Mouse (Mus musculus): ENCODE measurements at regions not wholly inside any gene's neighbourhood (a gene's known extent, or its start where the extent isn't known, plus 50 kb on each side); places are given as distances from the start of the nearest gene placed in this dataset.

DNA sequence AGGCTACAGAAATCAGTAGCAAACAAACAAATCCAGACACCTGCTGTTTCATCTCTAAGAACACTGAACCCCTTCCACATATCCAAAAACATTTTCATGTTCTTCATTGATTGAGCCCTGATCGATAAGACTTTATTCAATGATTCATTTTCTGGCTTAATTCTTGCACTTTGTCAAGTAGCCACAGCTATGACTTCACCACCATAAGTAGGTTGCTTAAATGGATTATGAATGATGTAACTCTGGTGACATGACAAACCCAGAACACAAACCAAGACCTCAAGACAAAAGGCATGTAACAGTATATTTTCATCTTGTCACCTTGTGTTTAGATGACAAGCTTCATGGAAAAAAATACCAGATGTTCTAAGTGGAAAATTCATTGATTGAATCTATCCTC, 123.1 kb upstream of the Cd180 start:
- DNase-seq (ENCODE audit: low spot score in 2 of 2), result no peak

DNA sequence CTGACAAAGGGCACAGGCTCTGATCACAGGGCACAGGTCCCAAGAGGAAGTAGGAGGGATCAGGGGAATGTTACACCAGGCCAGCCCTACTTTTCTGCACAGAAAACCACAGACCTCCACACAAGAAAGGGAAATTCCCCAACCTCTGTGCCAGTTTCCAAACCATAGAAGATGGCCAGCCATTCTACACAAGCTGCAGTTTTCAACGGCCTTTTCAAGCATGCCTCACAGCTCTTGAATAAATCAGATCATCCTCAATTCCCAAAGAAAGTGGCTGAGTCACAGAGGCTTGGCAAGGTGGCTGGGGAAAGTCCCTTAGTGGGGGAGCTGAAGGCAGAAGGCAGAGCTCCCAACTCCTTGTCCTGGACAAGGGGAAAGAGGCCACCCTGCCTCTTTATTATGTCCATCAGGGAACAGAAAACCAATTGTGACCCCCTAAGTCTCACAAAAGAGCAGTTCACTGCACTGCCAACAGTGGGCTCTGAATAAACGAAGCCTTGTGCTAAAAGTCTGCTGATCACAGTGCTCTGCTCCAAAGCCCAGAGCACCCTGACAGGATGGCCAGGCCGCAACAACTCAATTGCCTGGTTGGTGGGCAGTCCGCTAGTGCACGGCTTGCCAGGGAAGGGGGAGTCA, 120.0 kb upstream of the Cd180 start:
- peak; percentile 56 to 84 for DNase-seq (ENCODE audit: low spot score in 2 of 2)

DNA sequence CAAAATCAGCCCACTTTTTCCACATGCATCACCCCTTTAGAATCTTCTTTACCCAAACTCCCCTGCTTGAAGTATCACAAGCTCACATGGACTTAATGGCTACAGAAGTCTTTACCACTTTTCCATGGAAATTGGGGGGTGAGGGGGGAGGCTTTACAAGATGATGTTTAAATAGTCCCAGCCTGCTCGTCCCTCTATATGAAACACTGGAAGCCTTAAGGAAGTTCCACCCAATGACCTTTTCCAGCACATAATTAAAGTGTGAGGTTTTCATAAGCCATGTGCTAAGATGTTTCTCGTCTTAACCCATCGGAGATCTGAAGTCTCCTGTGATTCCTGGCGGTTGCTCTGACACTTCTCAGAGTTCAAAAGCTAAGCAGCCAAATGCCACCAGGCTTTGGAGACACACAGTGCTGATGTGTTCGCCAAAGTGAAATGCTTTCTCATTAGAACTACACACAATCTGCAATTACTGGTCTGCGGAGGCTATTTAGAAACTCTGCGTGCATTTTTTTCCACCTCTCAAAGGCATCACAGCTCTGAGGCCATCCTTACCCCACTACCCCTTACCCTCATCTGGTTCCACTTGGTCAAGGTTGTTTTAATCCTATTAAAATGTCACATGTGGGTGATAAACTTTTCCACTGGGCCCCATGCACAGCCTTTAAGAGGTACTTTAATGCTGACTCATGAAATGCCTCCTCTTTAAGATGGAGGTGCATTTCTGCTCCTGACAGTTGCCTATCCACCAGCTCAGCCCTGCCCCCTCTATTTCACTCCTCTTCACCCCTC, 116.3 kb upstream of the Cd180 start:
- DNase-seq (ENCODE audit: low spot score in 2 of 2), result no peak

DNA sequence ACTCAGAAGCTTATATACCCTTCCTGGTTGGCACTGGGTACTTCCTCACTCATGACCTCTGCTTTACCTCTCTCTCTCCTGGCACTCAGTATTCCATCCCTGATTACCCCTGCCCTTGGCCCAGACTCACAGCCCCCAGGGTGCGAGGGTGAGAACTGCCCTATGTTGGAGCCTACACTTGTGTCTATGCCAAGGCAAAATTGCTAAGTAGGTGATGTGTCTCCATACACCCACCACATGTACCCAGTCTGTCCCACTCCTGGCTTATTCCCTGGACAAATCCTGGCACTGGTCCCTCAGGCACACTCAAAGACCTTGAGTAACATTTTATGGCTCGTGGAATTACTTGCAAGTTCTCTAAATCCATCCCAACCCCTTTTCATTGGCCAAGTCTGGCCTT, 114.5 kb upstream of the Cd180 start:
- DNase-seq (ENCODE audit: low spot score in 2 of 2), result no peak

DNA sequence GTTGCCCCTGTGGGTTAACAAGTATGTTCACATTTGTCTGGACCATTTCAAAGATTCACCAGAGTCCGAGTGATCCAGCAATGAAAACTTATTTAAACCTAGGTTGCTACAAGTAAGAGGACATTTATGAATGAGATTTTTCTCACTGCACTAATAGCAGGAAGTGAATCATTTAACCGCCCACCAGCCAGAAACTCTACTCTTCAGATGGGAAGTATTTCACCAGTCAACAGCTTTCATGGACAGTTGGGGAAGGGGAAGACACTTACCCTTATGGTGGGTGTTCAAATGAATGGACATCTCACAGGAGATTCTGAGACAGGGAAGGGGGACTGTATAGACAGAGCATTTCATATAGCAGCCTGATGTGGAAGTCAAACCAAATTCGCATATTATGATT, 113.7 kb upstream of the Cd180 start:
- no peak for DNase-seq (ENCODE audit: low spot score in 2 of 2)

DNA sequence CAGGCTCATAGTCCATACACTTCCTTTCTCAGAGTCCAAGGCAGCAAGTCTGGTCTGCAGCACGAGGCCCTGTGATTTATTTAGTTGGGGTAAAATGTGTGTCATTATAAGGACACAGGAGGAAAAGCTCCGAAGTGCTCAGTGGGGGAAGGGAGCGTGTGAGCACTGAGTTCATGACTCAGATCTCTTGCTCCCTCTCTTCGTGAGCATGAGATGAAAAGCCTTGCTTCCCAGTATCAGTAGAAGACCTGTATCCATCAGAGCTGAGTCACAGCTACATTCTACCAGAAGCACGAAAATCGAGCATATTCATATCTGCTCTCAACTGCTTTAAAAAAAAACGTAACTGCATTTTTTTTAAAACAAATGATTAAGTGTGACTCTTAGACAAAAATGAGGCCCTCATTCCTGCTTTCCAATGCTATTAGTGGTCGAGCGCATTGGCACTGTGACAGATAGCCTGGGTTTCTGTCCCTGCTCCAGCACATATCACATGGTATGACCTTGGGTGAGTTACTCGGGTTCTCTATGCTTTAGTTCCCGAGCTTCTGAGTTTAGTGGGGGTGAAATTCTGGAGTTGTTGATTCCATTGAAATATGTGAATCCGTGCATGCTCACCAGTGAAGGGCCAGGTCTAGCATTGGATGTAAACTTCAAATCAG, 109.2 kb upstream of the Cd180 start:
- no peak for DNase-seq (ENCODE audit: low spot score in 2 of 2)

DNA sequence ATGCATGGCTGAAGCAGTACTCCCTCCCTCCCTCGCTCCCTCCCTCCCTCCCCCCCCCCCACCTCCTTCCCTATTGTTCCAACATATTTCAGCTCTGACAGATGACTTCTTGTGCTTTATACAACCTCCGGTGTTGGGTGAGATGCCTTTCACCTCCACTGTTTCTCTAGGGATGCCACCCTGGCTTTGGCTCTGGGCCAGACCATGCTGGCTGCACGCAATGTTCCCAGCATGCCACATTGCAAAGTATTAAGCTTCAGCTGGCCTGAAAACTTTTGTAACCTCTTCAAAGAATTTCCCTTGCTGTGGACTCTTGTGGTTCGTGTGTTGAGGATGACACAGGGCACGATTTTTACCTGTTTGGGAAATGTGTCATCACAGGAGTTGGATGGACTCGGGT, 107.1 kb upstream of the Cd180 start:
- DNase-seq (ENCODE audit: low spot score in 2 of 2), result no peak

DNA sequence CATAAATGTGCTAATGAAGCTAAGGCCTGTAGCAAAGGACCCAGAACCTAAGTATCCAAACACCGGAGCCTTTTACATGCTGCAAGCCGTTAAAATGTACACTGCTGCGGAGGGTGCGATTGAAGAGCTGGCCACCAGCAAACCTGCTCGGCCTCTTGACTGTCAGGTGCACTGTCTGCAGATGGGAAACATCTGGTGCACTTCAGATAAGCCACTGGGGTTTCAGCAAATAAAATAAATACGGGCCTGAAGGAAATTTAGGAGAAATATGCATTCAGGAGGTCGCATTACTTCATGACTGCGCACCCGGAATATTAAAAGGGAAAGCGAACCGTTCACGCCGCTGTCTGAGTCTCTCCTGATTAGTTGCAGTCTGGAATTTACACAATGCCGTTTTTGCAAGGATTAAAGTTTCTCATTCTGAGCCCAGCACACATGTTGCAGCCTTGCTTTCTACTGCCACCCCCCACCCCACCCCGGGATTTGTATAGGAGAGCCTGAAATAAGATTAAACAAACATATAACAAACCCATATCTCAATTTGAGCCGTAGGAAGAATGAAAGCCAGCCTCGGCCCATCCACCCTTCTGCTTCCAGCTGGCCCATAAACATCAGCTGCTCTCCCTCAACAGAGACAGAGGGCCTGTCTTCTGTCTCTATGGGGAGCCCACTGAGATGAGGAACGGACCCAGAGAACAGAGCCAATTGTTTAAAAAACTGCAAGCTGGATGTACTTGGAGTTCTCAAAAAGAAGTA, 103.5 kb upstream of the Cd180 start:
- DNase-seq (ENCODE audit: low spot score in 2 of 2), result peak; percentile 31 to 78

DNA sequence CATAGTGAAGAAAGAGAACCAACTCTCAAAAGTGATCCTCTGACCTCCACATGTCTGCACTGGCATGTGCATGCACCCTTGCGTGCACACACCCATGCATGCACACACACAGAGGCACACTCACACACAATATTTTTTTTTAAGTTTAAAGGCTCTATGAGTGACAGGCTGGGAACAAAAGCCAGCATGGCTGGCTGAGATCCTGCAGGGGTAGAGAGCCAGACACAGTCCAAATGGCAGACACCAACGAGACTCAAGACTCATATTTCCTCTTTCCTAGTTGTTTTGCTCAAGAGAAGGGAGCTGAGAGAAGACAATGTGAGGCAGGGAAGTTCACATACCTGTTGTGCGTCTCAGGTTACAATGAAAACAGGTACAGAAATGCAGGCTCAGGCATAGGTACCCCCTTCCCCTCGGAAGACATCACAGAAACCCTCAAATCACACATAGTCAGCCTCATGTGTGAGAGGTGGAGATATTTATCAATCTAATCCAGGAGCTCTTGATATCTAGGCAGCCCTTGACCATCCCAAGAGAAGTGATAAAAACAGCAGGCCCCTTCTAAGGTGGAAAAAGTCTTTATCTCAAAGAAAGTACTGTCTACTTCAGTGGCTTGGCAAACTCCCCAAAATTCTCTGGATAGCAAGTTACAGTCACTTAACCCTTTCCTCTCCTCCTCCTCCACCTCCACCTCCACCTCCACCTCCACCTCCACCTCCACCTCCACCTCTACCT, 101.4 kb upstream of the Cd180 start:
- DNase-seq (ENCODE audit: low spot score in 2 of 2), result no peak

DNA sequence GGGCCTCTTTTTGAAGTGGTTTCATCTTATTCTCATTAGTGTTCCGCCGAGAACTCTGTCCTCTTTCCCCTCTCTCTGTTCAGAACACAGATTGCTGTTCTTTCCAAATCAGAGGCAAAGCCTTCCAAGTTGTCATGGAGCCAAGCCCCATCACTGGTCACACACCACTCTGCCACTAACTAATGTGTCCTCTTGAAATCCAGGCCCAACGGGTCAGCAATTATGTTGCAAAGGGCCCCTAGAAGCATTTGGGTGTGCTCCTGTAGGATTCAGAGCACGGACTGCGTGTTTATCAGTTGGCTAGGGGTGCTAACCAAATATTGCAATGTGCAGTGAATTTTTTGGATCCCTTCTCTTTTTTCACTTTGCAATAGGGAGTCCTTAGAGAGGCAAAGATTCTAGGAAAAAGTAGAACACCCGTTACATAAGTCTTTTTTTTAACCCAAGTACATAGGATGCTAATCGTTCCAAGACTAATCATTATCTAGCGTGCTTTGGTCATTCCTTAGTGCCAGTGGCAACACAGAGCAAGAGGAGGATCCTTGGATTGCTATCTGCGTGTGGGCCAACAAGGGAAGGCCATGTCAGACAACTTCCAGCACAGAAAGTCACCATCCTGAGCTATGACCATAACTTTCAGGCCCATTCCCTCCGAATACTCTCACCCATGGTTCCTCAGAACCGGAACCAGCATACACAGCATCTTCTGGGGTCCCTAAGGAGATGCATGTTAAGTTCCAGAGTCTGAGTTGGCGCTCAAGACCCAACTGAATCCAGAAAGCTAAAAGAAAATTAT, 99.8 kb upstream of the Cd180 start:
- peak; percentile 46 to 75 for DNase-seq (ENCODE audit: low spot score in 2 of 2)

DNA sequence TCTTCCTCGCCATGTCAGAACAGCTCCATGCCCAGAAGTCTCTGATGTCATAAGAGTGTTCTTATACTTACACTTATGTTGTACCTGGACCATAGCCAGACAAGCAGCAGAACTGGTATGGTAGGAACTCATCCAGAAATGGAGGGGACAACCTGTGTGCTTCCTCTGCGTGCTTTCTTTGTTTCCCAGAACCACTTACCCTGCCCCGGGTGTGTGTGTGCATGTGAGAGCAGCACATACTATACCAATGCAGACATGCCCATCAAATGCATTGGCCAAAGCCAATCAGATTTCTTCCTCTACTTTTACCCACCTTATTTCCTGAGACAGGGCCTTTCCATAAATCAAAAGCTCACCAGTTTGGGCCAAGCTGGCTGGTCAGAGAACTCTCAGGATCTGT, 99.2 kb upstream of the Cd180 start:
- DNase-seq (ENCODE audit: low spot score in 2 of 2), result no peak

DNA sequence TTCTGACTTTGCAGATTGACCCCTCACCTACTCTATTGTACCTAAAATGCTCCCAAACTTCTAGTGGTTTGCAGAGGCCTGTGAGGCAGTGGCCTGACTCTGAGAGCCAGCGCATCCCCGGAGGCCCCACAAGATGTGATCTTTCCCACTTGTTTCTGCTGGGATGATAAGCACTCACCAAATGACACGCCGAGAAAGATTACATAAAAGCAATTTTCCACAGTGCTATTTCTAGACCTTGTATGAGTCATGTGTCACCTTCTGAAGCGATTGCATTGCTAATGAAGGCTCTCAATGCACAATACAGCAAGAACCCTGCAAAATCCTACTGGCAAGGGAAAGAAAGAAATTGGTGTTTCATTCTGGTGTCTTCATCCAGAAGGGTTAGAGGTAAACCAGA, 97.8 kb upstream of the Cd180 start:
- no peak for DNase-seq (ENCODE audit: low spot score in 2 of 2)

DNA sequence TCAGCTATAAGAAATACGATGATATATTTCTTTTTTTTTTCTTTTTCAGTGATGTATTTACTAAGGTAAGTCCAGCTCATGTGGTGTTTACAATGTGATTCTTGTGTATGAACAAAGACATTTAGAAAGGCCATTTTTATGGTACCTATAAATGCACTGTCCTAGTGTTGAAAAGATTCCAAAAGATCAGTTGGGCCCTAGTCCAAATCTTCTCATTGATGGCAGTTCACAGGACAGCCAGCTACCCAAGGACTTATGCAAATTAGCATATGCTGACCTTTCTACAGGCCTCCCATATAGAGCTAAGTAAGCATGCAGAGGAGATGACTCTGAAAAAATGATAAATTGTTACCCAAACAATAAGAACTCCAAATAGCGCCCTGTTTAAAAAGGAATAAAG, 97.3 kb upstream of the Cd180 start:
- DNase-seq (ENCODE audit: low spot score in 2 of 2), result no peak

DNA sequence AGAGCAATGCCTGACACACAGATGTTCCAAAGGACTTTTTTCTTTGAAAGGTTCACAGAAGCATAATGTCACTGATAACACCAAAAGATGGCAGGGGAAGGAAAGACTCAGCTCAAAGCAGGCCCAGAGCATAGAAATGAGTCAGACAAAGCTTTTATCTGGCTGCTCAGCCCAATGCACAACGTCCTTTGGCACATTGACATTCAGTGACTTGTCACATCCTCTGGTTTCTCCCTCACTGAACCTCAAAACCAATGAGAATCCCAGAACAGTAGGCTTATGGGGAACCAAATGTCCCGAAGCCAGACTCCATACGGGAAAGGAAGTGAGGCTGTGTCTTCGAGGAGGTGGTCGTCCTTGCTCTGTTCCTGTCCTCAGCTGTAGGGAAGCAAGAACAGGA, 95.2 kb upstream of the Cd180 start:
- no peak for DNase-seq (ENCODE audit: low spot score in 2 of 2)

DNA sequence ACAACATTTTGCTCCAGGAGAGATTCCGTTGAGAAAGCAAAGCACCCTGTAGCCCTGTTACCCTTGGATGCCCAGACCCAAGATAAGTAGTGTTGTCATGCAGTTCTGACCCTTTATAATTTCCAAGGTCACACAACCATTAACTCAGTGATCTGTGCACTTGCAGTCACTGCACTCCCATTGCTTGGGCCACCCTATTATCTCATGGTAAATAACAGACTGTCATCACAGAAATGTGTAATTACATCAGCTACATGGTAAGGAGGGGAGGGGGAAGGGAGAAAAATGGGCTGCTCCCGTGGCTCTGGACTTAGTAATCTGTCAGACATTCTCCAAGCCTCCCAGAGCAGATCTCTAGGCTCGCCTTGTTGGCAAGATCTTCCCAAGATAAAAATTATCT, 93.8 kb upstream of the Cd180 start:
- DNase-seq (ENCODE audit: low spot score in 2 of 2), result no peak

DNA sequence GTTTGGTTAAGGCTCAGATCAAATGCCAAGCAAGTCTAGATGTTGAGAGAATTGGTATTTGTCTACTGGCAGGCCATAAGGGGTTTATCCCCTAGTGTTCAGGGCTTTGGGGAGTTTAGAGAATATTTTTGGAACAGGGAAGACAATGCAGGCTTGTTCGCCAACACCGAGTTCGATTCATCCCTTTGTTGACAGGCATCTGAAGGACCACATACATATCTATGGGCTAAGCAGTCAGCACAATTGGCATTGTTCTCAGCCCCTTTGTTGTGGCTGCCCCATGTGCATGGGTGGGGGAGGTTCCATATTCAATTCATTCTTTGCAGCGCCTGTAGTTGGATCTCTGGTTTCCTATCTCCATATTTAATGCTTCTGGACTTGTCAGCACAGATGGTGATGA, 93.3 kb upstream of the Cd180 start:
- no peak for DNase-seq (ENCODE audit: low spot score in 2 of 2)

DNA sequence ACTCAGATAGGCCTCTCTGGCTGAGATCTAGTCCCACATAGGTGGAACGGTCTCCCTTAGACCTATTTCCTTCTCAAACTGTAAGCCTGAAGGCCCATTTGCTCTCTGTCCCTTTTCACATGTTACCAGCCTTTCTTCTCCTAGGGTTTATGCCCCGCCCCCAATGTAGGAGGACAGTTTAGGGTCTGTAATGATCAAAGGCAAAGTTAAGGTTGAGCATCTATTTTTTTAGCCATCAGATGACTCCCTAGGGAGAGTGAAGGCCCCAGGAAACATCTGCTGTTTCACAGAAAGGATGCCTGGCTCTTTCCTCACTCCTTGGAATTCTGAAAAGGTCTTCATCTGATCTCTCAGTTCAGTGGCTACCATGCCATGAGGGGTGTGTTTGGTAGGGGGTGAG, 68.9 kb upstream of the Cd180 start:
- DNase-seq (ENCODE audit: low spot score in 2 of 2), result no peak

DNA sequence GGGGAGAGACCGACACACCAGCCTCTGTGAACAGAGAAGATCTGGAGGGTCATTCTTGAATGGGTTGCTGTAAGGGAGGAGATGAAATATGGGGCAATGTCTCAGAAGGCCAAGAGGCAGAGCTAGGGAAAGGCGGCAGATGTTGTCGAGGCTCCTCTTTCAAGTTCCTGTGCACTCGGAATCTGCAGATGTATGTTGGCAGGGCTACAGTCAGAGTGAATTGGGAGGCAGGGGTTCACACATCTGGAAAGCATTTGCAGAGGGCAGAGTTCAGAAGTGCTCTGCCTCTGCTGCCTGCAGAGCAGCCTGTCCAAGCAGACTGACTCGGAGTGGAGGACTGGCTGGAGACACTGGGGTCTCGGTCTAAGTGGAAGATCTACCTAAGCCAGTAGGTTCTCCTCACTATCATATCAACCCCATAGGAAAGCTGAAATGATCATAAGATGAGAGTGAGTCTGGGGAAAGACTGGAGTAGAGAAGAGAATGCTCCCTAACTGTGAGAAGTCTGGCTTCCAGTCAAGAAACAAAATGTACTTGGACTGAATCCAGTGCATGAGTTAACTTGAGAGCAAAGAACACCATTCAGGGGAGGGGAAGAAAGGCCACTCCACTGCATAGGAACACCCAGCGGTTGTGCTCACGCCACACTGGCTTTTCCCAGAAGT, 68.1 kb upstream of the Cd180 start:
- peak in 1 of 2 experiments; percentile 82 for DNase-seq (ENCODE audit: low spot score in 2 of 2)

DNA sequence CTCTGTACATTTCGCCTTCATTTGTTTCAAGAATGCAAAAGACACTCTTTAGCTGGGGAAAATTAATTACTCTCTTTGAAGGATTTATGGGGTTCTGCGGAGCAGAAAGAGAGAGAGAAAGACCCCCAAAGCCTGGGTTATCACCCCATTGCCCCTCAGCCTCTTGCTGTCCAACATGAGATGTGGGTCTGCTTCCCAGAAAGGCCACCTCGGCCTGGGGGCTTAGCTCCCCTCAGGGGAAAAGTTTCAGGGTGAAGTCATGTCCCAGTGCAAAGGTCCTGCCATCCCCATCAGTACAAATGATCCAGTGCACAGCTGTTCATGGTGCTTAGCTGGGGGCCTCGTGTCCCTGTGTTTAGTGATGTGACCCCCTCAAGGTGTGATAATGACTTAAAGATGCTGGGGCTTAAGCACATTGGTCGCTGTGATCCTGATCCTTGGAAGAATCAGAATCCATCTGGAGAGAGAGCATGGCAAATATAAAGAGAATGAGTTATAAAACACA, 67.5 kb upstream of the Cd180 start:
- DNase-seq (ENCODE audit: low spot score in 2 of 2), result no peak

DNA sequence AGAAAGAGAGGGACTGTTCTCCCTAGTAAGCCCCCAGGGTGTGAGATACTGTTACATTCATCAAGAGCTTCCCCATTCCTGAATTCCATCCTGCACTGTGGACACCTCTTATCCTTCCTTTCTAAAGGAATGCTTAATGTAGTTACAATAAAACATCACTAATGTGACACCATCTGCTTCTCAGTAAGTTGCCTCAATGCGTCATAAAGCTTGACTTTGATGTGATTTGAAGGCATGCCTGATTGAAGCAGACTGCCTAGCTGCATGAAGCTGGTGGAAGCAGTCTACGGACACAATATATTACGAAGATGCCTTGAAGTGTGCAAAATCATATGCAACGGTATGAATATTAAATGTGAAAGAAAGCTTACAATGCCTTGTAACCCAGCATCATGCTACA, 65.6 kb upstream of the Cd180 start:
- DNase-seq (ENCODE audit: low spot score in 2 of 2), result no peak

Measured in layer of hippocampus, postnatal 14 days (tissue).